Mouse (Mus musculus): ENCODE measurements at regions not wholly inside any gene's neighbourhood (a gene's known extent, or its start where the extent isn't known, plus 50 kb on each side); places are given as distances from the start of the nearest gene placed in this dataset.

DNA sequence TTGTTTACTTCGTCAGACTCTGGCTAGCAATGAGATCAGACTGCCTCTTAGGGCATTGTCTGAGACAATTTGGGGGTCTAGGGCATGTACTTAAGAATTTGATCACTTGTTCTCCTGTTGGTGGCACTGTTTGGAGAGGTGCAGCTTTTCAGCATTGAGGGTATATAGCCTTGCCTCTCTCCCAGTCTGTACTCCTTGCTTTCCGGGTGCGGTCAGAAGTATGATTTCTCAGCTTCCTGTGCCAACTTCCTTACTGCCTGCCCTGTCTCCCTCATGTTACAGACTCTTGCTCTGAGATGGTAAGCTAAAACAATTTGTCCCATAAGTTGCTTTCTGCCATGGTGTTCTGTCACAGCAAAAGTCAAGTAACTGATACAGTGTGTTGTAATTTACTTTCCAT, 124.7 kb upstream of the Arg1 start:
- no peak for TF ChIP-seq CTCF (IDR thresholded peaks at IDR 0.05; ENCODE audit: borderline replicate concordance, insufficient read depth, low read depth, low read length)
- TF ChIP-seq POLR2A (IDR thresholded peaks at IDR 0.05; ENCODE audit: borderline replicate concordance, insufficient read depth, low read length) = no peak
